Mouse (Mus musculus): ENCODE results near the gene Prnd. TPM values are rescaled to one million over a fixed set of nuclear protein-coding genes. Genes with fewer than 3 reads are reported as not detected.
A peak's percentile ranks its signal among the peaks of the same experiment; 100 is the strongest.

Prnd gene
- 40.6 and 47.4 TPM in 2 replicates for polyA plus RNA-seq (2015; fragmentation: Nextera tagmentation; extraction: Ambion mirVana)

DNA sequence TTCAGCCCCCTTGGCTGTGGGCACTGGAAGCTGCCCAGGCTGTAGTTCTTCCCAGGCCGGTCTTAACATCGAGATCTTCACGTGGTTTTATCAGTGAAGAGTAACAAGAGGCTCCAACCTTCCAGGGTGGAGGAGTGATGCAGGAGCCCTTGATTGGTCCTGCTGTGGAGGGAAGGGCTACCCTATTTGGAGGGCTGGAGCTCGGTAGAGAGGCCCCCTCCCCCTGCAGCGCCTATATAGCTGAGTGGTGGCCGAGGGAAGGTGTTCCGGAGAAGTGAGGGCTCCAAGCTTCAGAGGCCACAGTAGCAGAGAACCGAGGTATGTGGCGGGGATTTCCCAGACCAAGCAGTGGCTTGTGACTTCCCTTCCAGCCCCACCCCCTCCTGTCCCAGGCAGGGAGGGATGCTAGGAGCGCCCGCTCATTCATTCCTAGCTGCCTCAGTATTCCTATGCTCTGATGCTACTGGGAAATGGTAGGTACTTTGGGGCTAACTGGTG lies at the start of gene Prnd:
Gene Prnd (plus strand): TSS at position 264 of the 498 bp plus-strand sequence.
- Histone ChIP-seq H3K9ac (no peak within 1 kb of the TSS), H3K4me1 (peaks cover 9% of the 10 kb centered on the region; the same call in 1 of the 2 replicates), H3K27ac (no peak within 1 kb of the TSS), H3K36me3 (no peaks in the 10 kb centered on the region), H3K4me2 (no peak within 1 kb of the TSS), H3K4me3 (replicated peaks) (no peak within 1 kb of the TSS), H3K9me3 (no peaks in the 10 kb centered on the region), H3K27me3 (replicated peaks) (peaks cover 25% of the 10 kb centered on the region)
- 10% methylated on average over 11 of the region's 11 CpGs for WGBS
- ATAC-seq (ENCODE audit: insufficient read depth, low FRiP score, low read depth) = no peak

DNA sequence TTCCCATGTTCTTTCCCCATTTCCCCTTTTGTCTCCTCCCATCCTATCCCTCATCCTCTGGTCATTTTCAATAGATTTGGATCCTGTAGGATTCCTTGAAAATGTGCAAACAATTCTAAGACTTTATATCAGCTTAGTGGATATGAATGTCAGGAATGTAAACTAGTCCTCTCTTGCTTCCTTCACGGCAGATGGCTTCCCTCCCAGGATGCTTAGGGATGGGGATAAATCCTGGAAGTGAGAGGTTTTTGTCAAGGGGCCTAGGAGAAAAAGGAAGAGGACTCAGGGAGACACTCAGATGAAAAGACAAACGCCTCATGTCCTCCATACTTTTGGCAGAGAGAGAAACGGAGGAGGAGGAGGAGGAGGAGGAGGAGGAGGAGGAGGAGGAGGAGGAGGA lies 48.2 kb upstream of the Prnd start:
- ATAC-seq (ENCODE audit: insufficient read depth, low FRiP score, low read depth) = no peak
- Histone ChIP-seq H3K4me2 (no peak overlapping the region), H3K27ac (peak overlapping the region; percentile 57; the same call in 1 of the 2 replicates), H3K36me3 (no peaks in the 10 kb centered on the region), H3K27me3 (replicated peaks) (no peaks in the 10 kb centered on the region), H3K9me3 (no peaks in the 10 kb centered on the region), H3K4me3 (replicated peaks) (no peak overlapping the region), H3K4me1 (no peaks in the 10 kb centered on the region), H3K9ac (no peak overlapping the region)
- WGBS = 15% methylated on average over 2 of the region's 3 CpGs

DNA sequence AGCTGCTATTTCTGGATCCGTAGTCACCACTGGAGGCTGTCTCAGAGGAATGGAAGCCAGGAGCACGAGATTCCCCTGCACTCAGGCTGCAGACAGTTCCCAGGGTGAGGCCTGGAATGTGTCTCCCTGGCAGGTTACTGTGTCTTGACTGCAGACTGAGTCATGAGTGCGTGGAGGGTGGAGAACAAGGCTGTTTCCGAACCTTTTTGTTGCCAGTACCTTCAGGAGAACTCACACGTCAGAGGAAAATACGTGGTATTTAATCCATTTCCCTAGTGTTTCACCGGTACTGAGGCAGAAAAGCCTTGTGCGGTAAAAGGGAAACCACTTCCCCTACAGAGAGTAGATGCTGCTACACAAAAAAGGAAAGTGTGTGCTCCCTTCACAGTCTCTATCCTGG lies 47.8 kb upstream of the Prnd start:
- WGBS = 22% methylated on average over 8 of the region's 8 CpGs

DNA sequence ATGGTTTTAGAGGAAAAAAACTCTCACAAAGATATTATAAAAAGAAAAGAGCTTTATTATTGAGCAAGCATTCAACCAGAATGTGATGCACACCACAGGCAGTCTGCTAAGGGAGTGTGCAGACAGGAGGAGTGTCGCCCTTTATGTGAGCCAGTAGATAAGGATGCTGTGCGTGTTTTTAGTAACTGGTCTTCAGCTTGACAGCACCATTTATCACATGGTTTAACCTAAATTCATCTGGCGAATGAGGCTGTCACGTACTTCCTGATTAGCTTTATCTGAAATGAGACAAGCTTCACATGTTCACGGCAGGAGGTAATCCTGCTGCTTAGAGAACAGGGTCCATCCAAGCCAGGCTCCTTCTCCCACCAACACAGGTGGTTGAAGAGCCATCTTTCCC lies 45.6 kb upstream of the Prnd start:
- no peaks in the 10 kb centered on the region for H3K27me3 ChIP-seq (replicated peaks)
- H3K4me1 ChIP-seq = no peaks in the 10 kb centered on the region
- 24% methylated on average over 5 of the region's 5 CpGs for WGBS
- no peak overlapping the region for H3K4me2 ChIP-seq
- H3K9ac ChIP-seq = no peak overlapping the region
- H3K36me3 ChIP-seq = no peaks in the 10 kb centered on the region
- peak; percentile 54 for ATAC-seq (ENCODE audit: insufficient read depth, low FRiP score, low read depth)
- H3K9me3 ChIP-seq = no peaks in the 10 kb centered on the region
- H3K27ac ChIP-seq = no peak overlapping the region
- H3K4me3 ChIP-seq (replicated peaks) = no peak overlapping the region

More for the DNA sequence above, 47.8 kb upstream of the Prnd start:
- Histone ChIP-seq H3K4me2 (no peak overlapping the region), H3K9me3 (no peaks in the 10 kb centered on the region), H3K27me3 (replicated peaks) (no peaks in the 10 kb centered on the region), H3K36me3 (no peaks in the 10 kb centered on the region), H3K4me1 (no peaks in the 10 kb centered on the region), H3K4me3 (replicated peaks) (no peak overlapping the region), H3K27ac (peak overlapping the region; percentile 64), H3K9ac (no peak overlapping the region)
- ATAC-seq (ENCODE audit: insufficient read depth, low FRiP score, low read depth) = peak; percentile 81

DNA sequence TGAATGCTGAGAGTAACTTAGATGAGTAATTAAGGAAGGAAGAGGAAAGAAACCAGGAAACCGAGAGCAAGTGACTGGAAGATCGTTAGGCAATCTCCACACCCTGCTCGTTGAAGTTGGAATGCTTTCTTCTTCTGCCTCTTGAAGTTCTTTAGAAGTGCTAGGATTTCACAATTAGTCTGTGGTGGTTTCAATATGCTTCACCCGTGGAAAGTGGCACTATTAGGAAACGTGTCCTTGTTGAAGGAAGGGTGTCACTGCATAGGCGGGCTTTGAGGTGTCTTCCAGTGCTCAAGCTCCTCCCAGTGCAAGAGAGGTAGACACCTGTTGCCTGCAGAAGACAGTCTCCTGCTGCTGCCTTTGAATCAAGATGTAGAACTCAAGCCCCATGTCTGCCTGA lies 44.9 kb upstream of the Prnd start:
- Histone ChIP-seq H3K36me3 (no peaks in the 10 kb centered on the region), H3K9me3 (no peaks in the 10 kb centered on the region), H3K4me1 (no peaks in the 10 kb centered on the region), H3K27ac (no peak overlapping the region), H3K4me2 (no peak overlapping the region), H3K9ac (no peak overlapping the region), H3K4me3 (replicated peaks) (no peak overlapping the region), H3K27me3 (replicated peaks) (no peaks in the 10 kb centered on the region)
- WGBS = 72% methylated on average over 6 of the region's 6 CpGs
- no peak for ATAC-seq (ENCODE audit: insufficient read depth, low FRiP score, low read depth)

DNA sequence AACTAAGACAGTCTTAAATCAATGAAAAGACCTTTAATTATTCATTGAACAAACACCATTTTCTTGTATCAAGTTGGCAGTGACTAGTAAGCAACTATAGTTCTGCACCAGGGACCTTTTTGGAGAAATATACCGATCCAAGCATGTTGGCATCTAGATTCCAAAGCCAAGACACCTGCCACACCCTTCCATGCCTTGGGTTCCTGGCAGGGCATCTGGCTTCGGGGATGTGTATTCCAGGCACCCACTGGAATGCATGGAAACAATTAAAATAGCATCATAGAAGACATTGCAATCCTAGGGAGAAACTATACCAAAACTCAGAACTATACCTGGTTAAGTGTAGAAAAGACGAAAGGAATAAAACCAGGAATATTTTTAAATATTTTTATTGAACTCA lies 44.4 kb upstream of the Prnd start:
- Histone ChIP-seq H3K9me3 (no peaks in the 10 kb centered on the region), H3K9ac (no peak overlapping the region), H3K27ac (no peak overlapping the region), H3K4me1 (no peaks in the 10 kb centered on the region), H3K4me2 (no peak overlapping the region), H3K36me3 (no peaks in the 10 kb centered on the region), H3K4me3 (replicated peaks) (no peak overlapping the region), H3K27me3 (replicated peaks) (no peaks in the 10 kb centered on the region)
- 85% methylated on average over 3 of the region's 3 CpGs for WGBS
- no peak for ATAC-seq (ENCODE audit: insufficient read depth, low FRiP score, low read depth)

DNA sequence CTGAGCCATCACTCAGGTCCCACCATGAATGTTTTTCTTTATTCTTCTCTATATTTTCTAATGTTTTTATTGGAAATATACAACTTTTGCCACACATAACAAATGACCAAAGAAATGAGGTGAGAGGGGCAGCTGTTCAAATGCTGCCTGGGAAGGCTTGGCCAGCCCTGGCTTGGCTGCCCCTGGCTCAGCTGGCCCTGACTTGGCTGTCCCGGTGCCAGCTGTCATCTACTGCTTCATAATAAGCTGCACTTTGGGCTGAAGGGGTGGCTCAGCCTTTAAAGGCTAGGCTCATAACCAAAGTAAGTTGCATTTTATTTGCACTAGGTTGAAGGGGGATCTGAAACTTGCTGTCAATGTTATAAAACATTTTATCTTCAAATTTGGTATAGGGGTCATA lies 43.8 kb upstream of the Prnd start:
- no peaks in the 10 kb centered on the region for H3K27me3 ChIP-seq (replicated peaks)
- no peak overlapping the region for H3K4me3 ChIP-seq (replicated peaks)
- 78% methylated on average over 1 of the region's 1 CpGs for WGBS
- H3K27ac ChIP-seq = no peak overlapping the region
- no peaks in the 10 kb centered on the region for H3K9me3 ChIP-seq
- no peak for ATAC-seq (ENCODE audit: insufficient read depth, low FRiP score, low read depth)
- H3K4me1 ChIP-seq = no peaks in the 10 kb centered on the region
- H3K36me3 ChIP-seq = no peaks in the 10 kb centered on the region
- no peak overlapping the region for H3K4me2 ChIP-seq
- no peak overlapping the region for H3K9ac ChIP-seq

DNA sequence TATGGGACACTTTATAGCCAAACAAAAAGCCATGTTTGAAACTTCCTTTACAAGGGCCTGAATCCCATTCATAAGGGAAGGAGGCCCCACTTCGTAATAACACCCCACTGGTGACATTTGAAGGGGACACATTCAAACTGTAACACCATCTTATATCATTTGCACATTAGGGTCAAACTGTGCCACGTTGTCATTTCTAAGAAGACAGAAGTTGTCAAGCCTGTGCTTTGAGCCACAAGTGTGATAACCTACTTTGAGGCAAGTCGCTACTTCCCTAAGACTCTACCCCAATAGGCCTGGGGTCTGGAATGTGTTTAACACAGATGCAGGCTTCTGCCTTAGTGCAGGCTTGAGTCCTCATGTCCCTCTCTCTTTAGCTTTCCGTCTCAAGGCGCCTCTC lies 43.4 kb upstream of the Prnd start:
- Histone ChIP-seq H3K4me2 (no peak overlapping the region), H3K36me3 (no peaks in the 10 kb centered on the region), H3K4me3 (replicated peaks) (no peak overlapping the region), H3K27me3 (replicated peaks) (no peaks in the 10 kb centered on the region), H3K4me1 (no peaks in the 10 kb centered on the region), H3K27ac (no peak overlapping the region), H3K9ac (no peak overlapping the region), H3K9me3 (no peaks in the 10 kb centered on the region)
- WGBS = 85% methylated on average over 5 of the region's 5 CpGs
- ATAC-seq (ENCODE audit: insufficient read depth, low FRiP score, low read depth) = no peak

DNA sequence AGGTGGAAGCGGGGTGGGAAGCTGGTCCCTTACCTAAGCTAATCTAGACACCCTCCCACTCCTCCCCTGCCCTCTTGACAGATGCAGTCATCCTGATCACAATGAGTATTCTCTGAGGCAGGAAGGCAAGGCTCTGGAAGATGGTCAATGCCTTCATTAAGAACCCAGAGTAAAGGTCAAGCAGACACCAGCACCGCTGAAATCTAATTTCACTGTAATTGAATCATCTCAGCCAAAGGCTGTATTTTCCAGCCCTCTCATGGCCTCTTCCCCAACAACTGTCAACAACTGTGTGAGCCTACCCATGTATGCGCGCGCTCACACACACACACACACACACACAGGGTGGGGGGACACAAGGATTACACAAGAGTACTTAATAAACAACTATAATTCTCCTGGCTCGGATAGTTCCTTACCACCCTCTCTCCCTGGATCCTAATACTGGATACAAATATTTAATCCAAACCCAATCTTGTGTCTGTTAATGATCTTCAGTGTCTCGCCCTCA lies 42.3 kb upstream of the Prnd start:
- WGBS = 79% methylated on average over 7 of the region's 7 CpGs
- H3K9ac ChIP-seq = no peak overlapping the region
- no peak overlapping the region for H3K27ac ChIP-seq
- no peaks in the 10 kb centered on the region for H3K36me3 ChIP-seq
- H3K4me1 ChIP-seq = no peaks in the 10 kb centered on the region
- no peak overlapping the region for H3K4me3 ChIP-seq (replicated peaks)
- H3K9me3 ChIP-seq = no peaks in the 10 kb centered on the region
- ATAC-seq (ENCODE audit: insufficient read depth, low FRiP score, low read depth) = no peak
- H3K27me3 ChIP-seq (replicated peaks) = no peaks in the 10 kb centered on the region
- H3K4me2 ChIP-seq = no peak overlapping the region

DNA sequence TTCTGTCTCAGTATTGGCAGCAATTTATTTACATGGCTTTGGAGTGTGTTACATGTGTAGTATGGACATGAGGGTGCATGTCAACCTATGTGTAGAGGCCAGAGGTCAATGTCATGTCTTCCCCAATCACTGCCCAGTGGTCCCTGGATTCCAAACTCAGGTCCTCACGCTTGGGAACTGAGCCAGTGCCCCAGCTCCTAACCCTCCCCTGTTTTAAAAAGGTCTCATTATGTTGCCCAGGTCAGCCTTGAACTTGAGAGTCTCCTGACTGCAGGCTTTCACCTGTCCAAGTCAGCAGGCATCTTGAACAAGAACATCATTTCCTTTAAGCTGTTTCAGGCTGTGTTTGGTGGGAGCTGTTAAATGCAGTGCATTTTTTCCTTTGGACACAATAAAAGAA lies 41.8 kb upstream of the Prnd start:
- no peaks in the 10 kb centered on the region for H3K4me1 ChIP-seq
- no peak overlapping the region for H3K9ac ChIP-seq
- H3K9me3 ChIP-seq = no peaks in the 10 kb centered on the region
- H3K27ac ChIP-seq = no peak overlapping the region
- no peaks in the 10 kb centered on the region for H3K27me3 ChIP-seq (replicated peaks)
- 88% methylated on average over 1 of the region's 1 CpGs for WGBS
- no peak overlapping the region for H3K4me3 ChIP-seq (replicated peaks)
- H3K4me2 ChIP-seq = 0 out of 2 replicates have a peak overlapping the region, but pooled peaks have one; percentile 72
- no peaks in the 10 kb centered on the region for H3K36me3 ChIP-seq
- no peak for ATAC-seq (ENCODE audit: insufficient read depth, low FRiP score, low read depth)

DNA sequence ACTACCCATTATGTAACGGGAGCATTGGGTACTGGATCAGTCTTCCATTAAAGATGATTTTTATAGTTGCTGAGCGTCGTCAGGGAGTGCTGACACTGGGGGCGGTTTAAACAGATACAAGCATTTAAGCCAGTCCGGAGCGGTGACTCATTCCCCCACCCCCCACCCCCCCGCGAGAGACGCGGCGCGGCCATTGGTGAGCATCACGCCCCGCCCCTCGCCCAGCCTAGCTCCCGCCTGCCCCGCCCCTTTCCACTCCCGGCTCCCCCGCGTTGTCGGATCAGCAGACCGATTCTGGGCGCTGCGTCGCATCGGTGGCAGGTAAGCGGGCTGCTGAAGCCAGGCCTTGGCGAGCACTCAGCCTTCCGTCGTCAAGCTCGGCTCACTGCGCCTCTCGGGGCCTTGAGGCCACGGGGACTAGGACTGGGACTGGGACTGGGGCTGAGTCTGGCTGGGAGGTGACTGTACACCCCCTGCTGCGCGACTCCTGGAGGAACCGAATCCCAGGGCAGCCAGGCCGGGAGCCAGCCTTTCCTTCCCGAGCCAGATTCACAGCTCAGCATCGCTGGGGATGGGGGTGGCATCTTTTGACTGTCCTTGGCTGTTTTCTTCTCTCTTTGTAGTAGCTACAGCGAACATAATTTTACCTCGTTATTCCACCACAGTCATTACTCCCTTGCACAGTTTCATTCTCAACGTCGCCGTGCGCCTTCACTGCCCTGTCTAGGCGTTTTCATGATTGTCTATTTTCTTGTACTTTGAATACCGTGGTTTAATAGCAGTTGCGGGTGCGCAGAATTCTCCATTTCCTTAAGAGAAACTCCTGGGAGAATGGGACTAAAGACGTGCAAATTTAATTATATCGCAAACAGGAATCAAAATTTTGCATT lies 40.7 kb upstream of the Prnd start, which contains the start of the genes Prnp and Prn:
Gene Prnp (plus strand): TSS at position 246 of the 890 bp plus-strand sequence.
Gene Prn (plus strand): TSS at position 275 of the 890 bp plus-strand sequence.
- H3K27ac ChIP-seq = peak within 1 kb of the TSS; percentile 86
- WGBS = 6% methylated on average over 52 of the region's 52 CpGs
- no peaks in the 10 kb centered on the region for H3K36me3 ChIP-seq
- H3K4me2 ChIP-seq = peak within 1 kb of the TSS; percentile 72
- H3K4me1 ChIP-seq = no peaks in the 10 kb centered on the region
- peak within 1 kb of the TSS; percentile 65; the same call in 1 of the 2 replicates for H3K9ac ChIP-seq
- peak; percentile 91 for ATAC-seq (ENCODE audit: insufficient read depth, low FRiP score, low read depth)
- no peaks in the 10 kb centered on the region for H3K27me3 ChIP-seq (replicated peaks)
- peak within 1 kb of the TSS; percentile 77 for H3K4me3 ChIP-seq (replicated peaks)
- no peaks in the 10 kb centered on the region for H3K9me3 ChIP-seq

DNA sequence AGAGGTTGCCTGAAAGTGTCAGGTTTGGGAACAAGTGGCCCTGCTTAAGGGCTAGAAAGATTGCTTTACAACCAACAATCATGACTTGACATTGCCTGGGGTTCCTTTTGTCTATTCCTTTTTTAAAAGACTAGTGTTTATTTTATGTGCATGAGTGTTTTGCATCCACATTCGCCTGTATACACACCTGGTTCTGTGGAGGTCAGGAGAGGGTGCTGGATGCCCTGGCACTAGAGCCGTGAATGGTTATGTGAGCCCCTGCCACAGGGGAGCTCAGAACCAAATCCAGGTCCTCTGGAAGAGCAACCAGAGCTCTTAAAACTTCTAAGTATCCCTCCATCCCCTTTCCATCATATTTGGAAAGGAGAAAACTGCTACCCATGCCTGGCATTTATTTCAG lies 39.8 kb upstream of the Prnd start:
- no peak for ATAC-seq (ENCODE audit: insufficient read depth, low FRiP score, low read depth)
- Histone ChIP-seq H3K27me3 (replicated peaks) (no peaks in the 10 kb centered on the region), H3K36me3 (no peaks in the 10 kb centered on the region), H3K9me3 (no peaks in the 10 kb centered on the region), H3K27ac (no peak overlapping the region), H3K9ac (no peak overlapping the region), H3K4me1 (no peaks in the 10 kb centered on the region), H3K4me3 (replicated peaks) (peak overlapping the region; percentile 77), H3K4me2 (peak overlapping the region; percentile 72)
- WGBS = 64% methylated on average over 2 of the region's 2 CpGs

All from stomach, embryonic 15.5 days (tissue).